Mouse (Mus musculus) neural tube, embryonic 14.5 days (tissue): ENCODE measurements around the gene Trpm8. TPM values are rescaled to one million over a fixed set of nuclear protein-coding genes. Genes with fewer than 3 reads are reported as not detected.

Experiments used
- ATAC-seq: fragments of 200-750 bp; cut with Nextera tagmentation; 2 replicates; pipeline ENCODE4 v1.8.0; 2017; ENCODE audit warnings: low read depth, mild to moderate bottlenecking, moderate TSS enrichment, moderate library complexity
- H3K27ac ChIP-seq: fragments of 300-500 bp; sonication (generic); 2 replicates; pipeline ENCODE4 v1.5.1; 2014; ENCODE audit warnings: low read depth, mild to moderate bottlenecking, control low read depth, low read length, moderate library complexity, mixed read lengths
- H3K27me3 ChIP-seq: fragments of 300-500 bp; sonication (generic); 2 replicates; pipeline ENCODE4 v1.6.1; 2014; ENCODE audit warnings: low read length; ENCODE audit not compliant: control insufficient read depth, insufficient read depth
- H3K36me3 ChIP-seq: fragments of 300-500 bp; sonication (generic); 2 replicates; pipeline ENCODE4 v1.6.1; 2014; ENCODE audit warnings: low read length, mixed read lengths; ENCODE audit not compliant: control insufficient read depth, insufficient read depth
- H3K4me1 ChIP-seq: fragments of 300-500 bp; sonication (generic); 2 replicates; pipeline ENCODE4 v1.6.1; 2014; ENCODE audit warnings: low read length; ENCODE audit not compliant: control insufficient read depth, insufficient read depth
- H3K4me2 ChIP-seq: fragments of 300-500 bp; sonication (generic); 2 replicates; pipeline ENCODE4 v1.6.1; 2014; ENCODE audit warnings: mild to moderate bottlenecking, low read depth, low read length, control low read depth
- H3K4me3 ChIP-seq: fragments of 300-500 bp; sonication (generic); 2 replicates; pipeline ENCODE4 v1.5.1; 2014; ENCODE audit warnings: low read depth, low read length, control low read depth, mixed read lengths
- H3K9ac ChIP-seq: fragments of 300-500 bp; sonication (generic); replicated peaks from 2 replicates; pipeline ENCODE4 v1.6.1; 2014; ENCODE audit warnings: low read depth, mild to moderate bottlenecking, control low read depth, low read length, mixed read lengths
- H3K9me3 ChIP-seq: fragments of 300-500 bp; sonication (generic); 2 replicates; pipeline ENCODE4 v1.6.1; 2016; ENCODE audit warnings: low read length; ENCODE audit not compliant: control insufficient read depth
- WGBS: fragments of 180-500 bp; shearing (Covaris S2); extraction: QIAGEN DNeasy Blood & Tissue Kit; methylation state at CpG from one replicate; pipeline ENCODE4 v1.1.7; 2014; 5-methylcytosine and 5-hydroxymethylcytosine counted together
- polyA plus RNA-seq: library from polyadenylated mRNA; unstranded; fragments of >200 nt; fragmentation: Nextera tagmentation; extraction: Ambion mirVana; gene quantifications from 2 replicates; pipeline ENCODE4 v1.2.1, GENCODE M21; 2014

The Trpm8 gene
- polyA plus RNA-seq, 1 experiment from 2014 or later, result 0.07 TPM

DNA sequence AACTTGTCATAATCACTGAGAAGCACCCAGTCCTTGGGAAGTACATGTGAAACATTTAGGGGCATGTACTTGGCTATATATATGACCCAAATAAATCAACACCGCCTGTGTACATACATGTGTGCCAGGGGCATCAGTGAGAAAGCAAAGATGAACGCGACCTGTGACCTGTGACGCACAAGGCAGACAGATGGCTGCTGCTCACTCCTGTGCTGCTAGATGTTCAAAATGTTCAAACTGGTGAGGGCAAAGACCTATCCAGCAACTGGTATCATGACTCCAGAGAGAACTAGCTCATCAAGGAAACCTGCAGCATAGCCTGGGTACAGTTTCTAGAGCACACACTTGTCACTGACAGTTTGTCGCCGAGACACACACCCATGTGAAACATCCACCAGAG, 10.0 kb upstream of the Trpm8 start:
- 0 out of 2 replicates have a peak, but pooled peaks have one; percentile 7 for ATAC-seq
- H3K4me3 ChIP-seq, result no peak overlapping the region
- no peak overlapping the region for H3K27ac ChIP-seq
- no peaks in the 10 kb centered on the region for H3K4me1 ChIP-seq
- peaks cover 76% of the 10 kb centered on the region for H3K36me3 ChIP-seq
- WGBS, result 93% methylated on average over 6 of the region's 6 CpGs
- no peaks in the 10 kb centered on the region for H3K27me3 ChIP-seq
- H3K9ac ChIP-seq, result no peak overlapping the region
- no peak overlapping the region for H3K4me2 ChIP-seq
- no peaks in the 10 kb centered on the region for H3K9me3 ChIP-seq

DNA sequence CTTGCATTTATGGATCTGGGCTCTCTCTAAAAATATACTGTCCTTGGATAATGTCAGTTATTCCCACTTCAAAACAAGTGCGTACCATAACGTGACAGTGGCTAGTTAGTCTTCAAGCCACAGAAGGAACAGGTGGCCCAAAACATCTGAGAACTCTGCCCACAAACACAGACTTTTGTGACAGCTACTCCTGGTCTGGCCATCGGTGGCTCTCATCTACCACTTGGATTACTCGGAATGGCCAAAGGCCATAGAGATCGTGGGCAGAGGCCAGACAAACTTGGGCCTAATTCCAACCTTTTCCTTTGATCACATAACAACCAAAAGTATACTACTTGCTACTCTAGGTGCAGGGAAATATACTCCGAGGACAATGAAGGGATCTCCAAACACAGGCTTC, 9.4 kb upstream of the Trpm8 start:
- no peak overlapping the region for H3K9ac ChIP-seq
- no peak overlapping the region for H3K27ac ChIP-seq
- H3K4me3 ChIP-seq, result no peak overlapping the region
- WGBS, result 89% methylated on average over 6 of the region's 6 CpGs
- H3K4me2 ChIP-seq, result no peak overlapping the region
- no peak for ATAC-seq
- no peaks in the 10 kb centered on the region for H3K4me1 ChIP-seq
- no peaks in the 10 kb centered on the region for H3K9me3 ChIP-seq
- peaks cover 76% of the 10 kb centered on the region for H3K36me3 ChIP-seq
- no peaks in the 10 kb centered on the region for H3K27me3 ChIP-seq

DNA sequence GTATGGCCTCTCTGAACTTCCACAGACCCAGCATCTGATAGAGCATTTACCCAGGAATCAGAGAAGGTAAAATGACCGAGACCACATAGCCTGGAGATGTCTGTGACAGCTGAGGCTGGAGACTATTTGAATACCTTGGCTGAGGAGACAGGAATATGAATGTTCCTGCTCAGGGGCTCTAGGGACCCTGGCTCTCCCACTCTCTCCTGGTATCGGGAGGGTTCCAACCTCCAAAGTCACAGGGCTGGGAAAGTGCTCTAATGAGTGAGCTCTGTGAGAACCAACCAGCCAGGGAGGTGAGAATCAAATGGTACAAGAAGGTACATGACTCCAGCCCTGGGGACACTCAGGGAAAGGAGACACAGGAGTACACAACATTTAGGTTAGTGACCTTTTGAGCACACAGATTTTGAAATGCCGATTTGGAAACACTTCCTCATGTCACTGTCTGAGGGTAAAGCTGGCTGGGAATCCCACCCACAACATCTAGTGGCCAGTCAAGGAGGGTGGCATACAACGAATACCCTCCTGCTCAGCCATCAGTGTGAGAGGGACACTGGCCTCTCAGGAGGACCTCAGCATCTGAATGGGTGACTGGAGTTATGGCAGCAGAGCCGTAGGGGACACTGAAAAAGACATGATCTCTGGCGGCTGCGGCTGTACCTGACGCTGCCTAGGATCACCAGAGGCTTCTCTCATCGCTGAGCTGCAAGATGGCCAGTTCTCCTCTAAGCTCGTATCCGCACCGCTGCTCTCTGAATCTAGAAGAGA, 7.7 kb upstream of the Trpm8 start:
- H3K27ac ChIP-seq, result no peak overlapping the region
- no peaks in the 10 kb centered on the region for H3K27me3 ChIP-seq
- no peaks in the 10 kb centered on the region for H3K4me1 ChIP-seq
- peaks cover 71% of the 10 kb centered on the region for H3K36me3 ChIP-seq
- no peak for ATAC-seq
- no peaks in the 10 kb centered on the region for H3K9me3 ChIP-seq
- H3K4me3 ChIP-seq, result no peak overlapping the region
- WGBS, result 90% methylated on average over 12 of the region's 12 CpGs
- H3K9ac ChIP-seq, result no peak overlapping the region
- no peak overlapping the region for H3K4me2 ChIP-seq

GRCm38 (mm10) chr1:88272851-88273250, 4.6 kb upstream of the Trpm8 start:
- peaks cover 39% of the 10 kb centered on the region for H3K36me3 ChIP-seq
- no peaks in the 10 kb centered on the region for H3K27me3 ChIP-seq
- H3K9ac ChIP-seq, result no peak overlapping the region
- H3K4me3 ChIP-seq, result no peak overlapping the region
- ATAC-seq, result no peak
- no peak overlapping the region for H3K4me2 ChIP-seq
- H3K9me3 ChIP-seq, result no peaks in the 10 kb centered on the region
- WGBS, result 62% methylated on average over 4 of the region's 4 CpGs
- no peak overlapping the region for H3K27ac ChIP-seq
- peaks cover 16% of the 10 kb centered on the region for H3K4me1 ChIP-seq

DNA sequence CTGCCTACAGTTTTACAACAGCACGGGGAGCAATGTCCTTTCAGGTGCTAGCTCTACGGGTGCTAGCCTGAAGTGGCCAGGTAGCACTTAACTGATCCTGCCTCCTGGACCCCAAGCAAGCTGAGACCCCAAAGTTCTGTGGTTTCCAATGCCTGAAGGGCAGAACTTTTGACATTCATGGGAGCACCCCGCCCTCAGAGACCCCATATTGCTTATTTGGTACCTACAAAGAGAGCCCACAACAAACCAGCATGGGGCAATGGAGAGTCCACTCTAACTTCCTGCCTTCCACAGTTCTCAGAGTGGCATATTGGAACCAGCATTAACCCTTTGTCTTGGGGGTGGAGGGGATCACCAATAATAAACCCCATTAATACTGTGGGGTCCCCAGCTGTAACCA, 4.1 kb upstream of the Trpm8 start:
- no peaks in the 10 kb centered on the region for H3K27me3 ChIP-seq
- H3K4me2 ChIP-seq, result no peak overlapping the region
- no peaks in the 10 kb centered on the region for H3K9me3 ChIP-seq
- WGBS, result 97% methylated on average over 3 of the region's 3 CpGs
- H3K4me3 ChIP-seq, result no peak overlapping the region
- H3K4me1 ChIP-seq, result peaks cover 16% of the 10 kb centered on the region
- ATAC-seq, result no peak
- no peak overlapping the region for H3K27ac ChIP-seq
- H3K9ac ChIP-seq, result no peak overlapping the region
- peaks cover 35% of the 10 kb centered on the region for H3K36me3 ChIP-seq

DNA sequence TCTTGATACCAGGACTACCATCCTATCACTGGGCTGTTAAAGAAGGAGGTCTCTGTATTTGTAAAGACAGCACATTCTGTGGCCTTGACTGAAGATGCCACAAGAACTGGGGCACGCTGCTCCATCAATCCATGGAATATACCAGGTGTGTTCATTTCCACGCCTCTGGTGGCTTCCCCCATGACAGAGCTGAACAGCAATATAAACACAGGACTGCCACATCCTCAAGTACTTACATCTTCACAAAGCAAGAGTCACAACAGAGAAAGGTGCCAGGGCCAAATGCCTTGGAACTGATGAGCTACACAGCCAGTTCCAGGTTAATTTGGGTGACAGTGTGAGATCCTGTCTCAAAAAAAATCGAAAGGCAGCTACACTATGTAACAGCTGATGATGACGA, 3.6 kb upstream of the Trpm8 start:
- Histone ChIP-seq H3K9ac (no peak overlapping the region), H3K4me1 (peaks cover 16% of the 10 kb centered on the region), H3K36me3 (peaks cover 30% of the 10 kb centered on the region), H3K27ac (no peak overlapping the region), H3K4me3 (no peak overlapping the region), H3K9me3 (no peaks in the 10 kb centered on the region), H3K27me3 (no peaks in the 10 kb centered on the region), H3K4me2 (no peak overlapping the region)
- ATAC-seq, result no peak
- 83% methylated on average over 4 of the region's 4 CpGs for WGBS

- H3K4me3 ChIP-seq, result no peak overlapping the region
- WGBS, result 74% methylated on average over 11 of the region's 11 CpGs
- no peak overlapping the region for H3K27ac ChIP-seq
- no peak for ATAC-seq
- H3K9ac ChIP-seq, result no peak overlapping the region
- peaks cover 16% of the 10 kb centered on the region for H3K4me1 ChIP-seq
- no peaks in the 10 kb centered on the region for H3K9me3 ChIP-seq
- no peak overlapping the region for H3K4me2 ChIP-seq
- no peaks in the 10 kb centered on the region for H3K27me3 ChIP-seq
- H3K36me3 ChIP-seq, result peaks cover 23% of the 10 kb centered on the region
Observed at GRCm38 (mm10) chr1:88274371-88275077, 2.9 kb upstream of the Trpm8 start.

GRCm38 (mm10) chr1:88275078-88275680, 2.3 kb upstream of the Trpm8 start:
- no peaks in the 10 kb centered on the region for H3K9me3 ChIP-seq
- no peak overlapping the region for H3K9ac ChIP-seq
- WGBS, result 71% methylated on average over 13 of the region's 13 CpGs
- H3K4me1 ChIP-seq, result peaks cover 16% of the 10 kb centered on the region
- no peak for ATAC-seq
- H3K27me3 ChIP-seq, result no peaks in the 10 kb centered on the region
- H3K36me3 ChIP-seq, result peaks cover 17% of the 10 kb centered on the region
- no peak overlapping the region for H3K4me3 ChIP-seq
- no peak overlapping the region for H3K27ac ChIP-seq
- no peak overlapping the region for H3K4me2 ChIP-seq
